Mouse (Mus musculus): ENCODE data around the gene Srsf9. TPM values are rescaled to one million over a fixed set of nuclear protein-coding genes. Genes with fewer than 3 reads are reported as not detected.

The Srsf9 gene
- total RNA-seq, 1 experiment, result 57.2 TPM

DNA sequence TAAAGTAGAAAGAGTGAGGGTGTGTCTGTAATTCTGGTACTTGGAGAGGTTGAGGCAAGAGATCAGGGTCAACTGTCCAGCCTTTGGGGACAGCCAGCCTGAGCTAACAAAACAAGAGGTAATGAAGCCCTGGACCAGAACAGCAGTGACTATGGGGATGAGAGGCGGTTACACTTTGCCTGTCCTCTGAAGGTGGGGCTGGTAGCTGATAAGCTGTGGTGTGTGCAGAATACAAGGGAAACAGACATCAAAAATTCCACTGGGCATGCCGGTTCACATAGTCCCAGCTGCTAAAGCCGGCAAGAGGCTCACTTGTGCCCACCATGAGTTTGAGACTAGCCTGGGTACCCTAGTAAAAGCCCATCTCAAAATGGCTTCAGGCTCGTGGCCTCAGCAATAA, 14.6 kb upstream of the Srsf9 start:
- H3K9me3 ChIP-seq (ENCODE audit: control insufficient read depth, insufficient read depth, low read depth, low read length), result no peaks in the 10 kb centered on the region
- no peak for DNase-seq (ENCODE audit: low read depth, low spot score)
- H3K9ac ChIP-seq (ENCODE audit: insufficient read depth, low read depth, low read length, poor library complexity, severe bottlenecking), result no peak overlapping the region
- no peak for TF ChIP-seq CHD2 (IDR thresholded peaks at IDR 0.05; ENCODE audit: low read depth, low read length)
- TF ChIP-seq HCFC1 (IDR thresholded peaks at IDR 0.05; ENCODE audit: borderline replicate concordance, insufficient read depth, low read length), result no peak
- no peak for TF ChIP-seq MAFK (IDR thresholded peaks at IDR 0.05; ENCODE audit: insufficient read depth, low read depth, low read length)
- TF ChIP-seq ZNF384 (IDR thresholded peaks at IDR 0.05; ENCODE audit: low read depth, low read length), result no peak
- TF ChIP-seq ZC3H11A (IDR thresholded peaks at IDR 0.05; ENCODE audit: borderline replicate concordance, low read depth, low read length), result no peak
- H3K27ac ChIP-seq (ENCODE audit: insufficient read depth, low read depth, low read length, poor library complexity, severe bottlenecking), result no peak overlapping the region
- no peak overlapping the region for H3K4me3 ChIP-seq (ENCODE audit: insufficient read depth in 1 of 2, low read depth in 1 of 2, low read length in 2 of 2, poor library complexity in 1 of 2, severe bottlenecking in 1 of 2)
- H3K4me1 ChIP-seq (ENCODE audit: control insufficient read depth in 2 of 2, insufficient read depth in 2 of 2, low read length in 2 of 2, poor library complexity in 1 of 2), result peaks cover 3 to 23% of the 10 kb centered on the region in 2 experiments; a peak in 3 of 4 replicates
- no peaks in the 10 kb centered on the region for H3K36me3 ChIP-seq (ENCODE audit: control insufficient read depth, insufficient read depth, low read length, poor library complexity, severe bottlenecking)
- in situ Hi-C loops (cut with MboI; ENCODE audit: low sequenced_read_pairs in 2 of 2, unreplicated experiment in 2 of 2), result no loop called here

DNA sequence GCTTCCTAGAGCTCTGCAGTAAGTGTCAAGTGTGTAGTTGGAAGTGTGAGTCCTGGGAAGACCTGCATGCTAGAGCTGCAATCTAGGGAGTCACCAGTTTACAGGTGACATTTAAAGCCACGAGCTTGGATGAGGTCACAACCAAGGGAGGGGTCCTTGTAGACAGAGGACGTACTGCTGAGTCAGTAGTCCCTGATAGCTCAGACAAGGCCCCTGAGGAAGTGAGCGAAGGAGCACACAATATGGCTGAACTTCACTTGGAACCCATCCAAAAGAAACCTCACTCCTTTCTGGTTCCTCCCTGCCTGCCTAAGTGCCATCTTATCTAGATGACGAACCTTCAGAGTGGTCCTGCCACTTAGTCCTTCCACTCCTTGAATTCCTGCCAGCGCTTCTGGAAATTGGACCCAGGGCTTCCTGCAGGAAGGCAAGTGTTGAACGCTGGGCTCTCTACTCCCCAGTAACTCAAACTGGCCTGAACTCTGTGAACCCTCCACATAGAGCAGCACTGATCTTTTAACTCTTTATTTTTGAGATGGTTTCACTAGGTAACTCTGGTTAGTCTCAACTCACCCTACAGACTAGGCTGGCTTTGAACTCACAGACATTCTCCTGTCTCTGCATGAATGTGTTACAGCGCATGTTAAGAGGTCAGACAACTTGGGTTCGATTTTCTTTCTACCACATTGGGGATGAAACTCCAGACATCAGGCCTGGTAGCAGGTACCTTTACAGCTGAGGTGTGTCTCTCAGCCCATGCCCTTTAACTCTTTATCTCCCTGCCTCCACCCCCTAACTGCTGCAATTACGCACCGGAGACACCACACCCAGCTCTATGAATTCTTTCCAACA, 13.9 kb upstream of the Srsf9 start:
- no peaks in the 10 kb centered on the region for H3K36me3 ChIP-seq (ENCODE audit: control insufficient read depth, insufficient read depth, low read length, poor library complexity, severe bottlenecking)
- in situ Hi-C loops (cut with MboI; ENCODE audit: low sequenced_read_pairs in 2 of 2, unreplicated experiment in 2 of 2), result no loop called here
- no peak overlapping the region for H3K4me3 ChIP-seq (ENCODE audit: insufficient read depth in 1 of 2, low read depth in 1 of 2, low read length in 2 of 2, poor library complexity in 1 of 2, severe bottlenecking in 1 of 2)
- no peaks in the 10 kb centered on the region for H3K9me3 ChIP-seq (ENCODE audit: control insufficient read depth, insufficient read depth, low read depth, low read length)
- TF ChIP-seq ZNF384 (IDR thresholded peaks at IDR 0.05; ENCODE audit: low read depth, low read length), result no peak
- no peak for TF ChIP-seq CHD2 (IDR thresholded peaks at IDR 0.05; ENCODE audit: low read depth, low read length)
- no peak for TF ChIP-seq ZC3H11A (IDR thresholded peaks at IDR 0.05; ENCODE audit: borderline replicate concordance, low read depth, low read length)
- no peak; the same call in 1 of the 2 replicates for TF ChIP-seq MAFK (IDR thresholded peaks at IDR 0.05; ENCODE audit: insufficient read depth, low read depth, low read length)
- TF ChIP-seq HCFC1 (IDR thresholded peaks at IDR 0.05; ENCODE audit: borderline replicate concordance, insufficient read depth, low read length), result no peak
- no peak overlapping the region for H3K9ac ChIP-seq (ENCODE audit: insufficient read depth, low read depth, low read length, poor library complexity, severe bottlenecking)
- H3K27ac ChIP-seq (ENCODE audit: insufficient read depth, low read depth, low read length, poor library complexity, severe bottlenecking), result no peak overlapping the region
- H3K4me1 ChIP-seq (ENCODE audit: control insufficient read depth in 2 of 2, insufficient read depth in 2 of 2, low read length in 2 of 2, poor library complexity in 1 of 2), result peaks cover 3 to 26% of the 10 kb centered on the region in 2 experiments; a peak in 3 of 4 replicates
- DNase-seq (ENCODE audit: low read depth, low spot score), result no peak

DNA sequence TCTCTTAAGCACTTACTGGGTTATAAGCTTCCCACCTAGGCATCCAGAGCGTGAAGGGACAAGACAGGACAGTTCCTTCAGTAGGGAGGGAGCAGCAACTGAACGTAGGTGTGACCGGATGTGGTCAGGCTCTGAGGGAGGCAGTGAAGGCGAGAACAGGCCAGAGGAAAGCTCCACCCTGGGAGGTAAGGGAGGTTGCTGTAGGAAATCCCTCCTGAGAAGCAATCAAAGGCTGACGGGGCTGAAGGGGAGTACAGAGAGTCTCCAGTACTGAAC, 13.4 kb upstream of the Srsf9 start:
- in situ Hi-C loops (cut with MboI; ENCODE audit: low sequenced_read_pairs in 2 of 2, unreplicated experiment in 2 of 2), result no loop called here
- no peaks in the 10 kb centered on the region for H3K36me3 ChIP-seq (ENCODE audit: control insufficient read depth, insufficient read depth, low read length, poor library complexity, severe bottlenecking)
- H3K9ac ChIP-seq (ENCODE audit: insufficient read depth, low read depth, low read length, poor library complexity, severe bottlenecking), result no peak overlapping the region
- no peak for DNase-seq (ENCODE audit: low read depth, low spot score)
- no peak overlapping the region; the same call in 1 of the 2 replicates for H3K27ac ChIP-seq (ENCODE audit: insufficient read depth, low read depth, low read length, poor library complexity, severe bottlenecking)
- no peaks in the 10 kb centered on the region for H3K9me3 ChIP-seq (ENCODE audit: control insufficient read depth, insufficient read depth, low read depth, low read length)
- H3K4me1 ChIP-seq (ENCODE audit: control insufficient read depth in 2 of 2, insufficient read depth in 2 of 2, low read length in 2 of 2, poor library complexity in 1 of 2), result peaks cover 3 to 29% of the 10 kb centered on the region in 2 experiments; a peak in 3 of 4 replicates
- no peak overlapping the region for H3K4me3 ChIP-seq (ENCODE audit: insufficient read depth in 1 of 2, low read depth in 1 of 2, low read length in 2 of 2, poor library complexity in 1 of 2, severe bottlenecking in 1 of 2)
- TF ChIP-seq MAFK (IDR thresholded peaks at IDR 0.05; ENCODE audit: insufficient read depth, low read depth, low read length), result no peak
- no peak for TF ChIP-seq ZNF384 (IDR thresholded peaks at IDR 0.05; ENCODE audit: low read depth, low read length)
- no peak for TF ChIP-seq ZC3H11A (IDR thresholded peaks at IDR 0.05; ENCODE audit: borderline replicate concordance, low read depth, low read length)
- TF ChIP-seq CHD2 (IDR thresholded peaks at IDR 0.05; ENCODE audit: low read depth, low read length), result no peak
- TF ChIP-seq HCFC1 (IDR thresholded peaks at IDR 0.05; ENCODE audit: borderline replicate concordance, insufficient read depth, low read length), result no peak

GRCm38 (mm10) chr5:115316968-115317644, 9.9 kb upstream of the Srsf9 start:
- in situ Hi-C loops (cut with MboI; ENCODE audit: low sequenced_read_pairs in 2 of 2, unreplicated experiment in 2 of 2), result no loop called here
- DNase-seq (ENCODE audit: low read depth, low spot score), result peak; percentile 31
- TF ChIP-seq ZNF384 (IDR thresholded peaks at IDR 0.05; ENCODE audit: low read depth, low read length), result no peak

More at GRCm38 (mm10) chr5:115316968-115317644, 9.9 kb upstream of the Srsf9 start:
- H3K9me3 ChIP-seq (ENCODE audit: control insufficient read depth, insufficient read depth, low read depth, low read length), result no peaks in the 10 kb centered on the region
- H3K36me3 ChIP-seq (ENCODE audit: control insufficient read depth, insufficient read depth, low read length, poor library complexity, severe bottlenecking), result no peaks in the 10 kb centered on the region
- peak overlapping the region; percentile 1; the same call in 1 of the 2 replicates for H3K9ac ChIP-seq (ENCODE audit: insufficient read depth, low read depth, low read length, poor library complexity, severe bottlenecking)
- H3K4me1 ChIP-seq (ENCODE audit: control insufficient read depth in 2 of 2, insufficient read depth in 2 of 2, low read length in 2 of 2, poor library complexity in 1 of 2), result peaks cover 3 to 34% of the 10 kb centered on the region in 2 experiments; a peak in 3 of 4 replicates
- peak overlapping the region; percentile 88; the same call in 1 of the 2 replicates for H3K27ac ChIP-seq (ENCODE audit: insufficient read depth, low read depth, low read length, poor library complexity, severe bottlenecking)
- no peak overlapping the region; a peak in 1 of 4 replicates for H3K4me3 ChIP-seq (ENCODE audit: insufficient read depth in 1 of 2, low read depth in 1 of 2, low read length in 2 of 2, poor library complexity in 1 of 2, severe bottlenecking in 1 of 2)

Data from ES-E14 (cell line).